Mouse (Mus musculus): ENCODE data around the gene Ugt1a9.

Gene Ugt1a9

DNA sequence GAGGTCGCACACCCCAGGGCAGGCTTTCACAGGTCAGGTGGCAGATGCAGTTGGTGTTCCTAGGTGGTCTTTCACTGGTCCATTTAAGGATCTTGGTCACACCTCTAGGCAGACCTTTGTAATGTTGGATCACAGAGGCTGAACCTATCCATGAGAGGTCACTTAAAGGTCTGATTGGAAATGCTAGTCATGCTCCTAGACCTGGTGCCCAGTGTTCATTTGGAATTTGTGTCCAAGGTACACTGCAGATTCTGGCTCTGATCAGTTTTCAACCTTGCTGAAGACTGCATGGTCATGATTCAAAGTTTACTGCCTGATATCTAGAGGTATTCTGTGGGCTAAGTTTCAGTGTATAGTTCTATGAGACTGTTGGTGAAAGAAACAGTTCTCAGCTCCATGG, 109.1 kb downstream of the Ugt1a9 start:
- no peak for DNase-seq (ENCODE audit: low spot score in 2 of 2)

GRCm38 (mm10) chr1:88186325-88186935, 115.8 kb downstream of the Ugt1a9 start:
- no peak for DNase-seq (ENCODE audit: low spot score in 2 of 2)

DNA sequence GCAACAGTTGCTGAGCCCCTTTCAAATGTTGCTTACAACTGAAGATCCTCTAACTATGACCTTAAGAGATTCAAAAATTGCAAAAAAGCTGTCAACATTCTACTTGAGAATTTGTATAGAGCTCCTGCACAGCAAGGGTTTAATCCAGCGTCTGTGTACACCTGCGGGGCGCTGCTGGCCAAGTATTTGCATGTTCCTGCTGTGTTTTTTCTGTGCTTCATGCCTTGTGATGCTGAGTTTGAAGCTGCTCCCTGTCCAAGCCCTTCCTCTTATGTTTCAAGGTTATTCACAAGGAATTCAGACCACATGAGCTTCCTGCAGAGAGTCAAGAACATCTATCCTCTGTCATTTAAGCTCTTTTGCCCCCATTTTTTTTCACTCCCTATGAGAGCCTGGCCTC, 121.5 kb downstream of the Ugt1a9 start:
- no peak for DNase-seq (ENCODE audit: low spot score in 2 of 2)

- no peak for DNase-seq (ENCODE audit: low spot score in 2 of 2)
These were observed 125.1 kb downstream of the Ugt1a9 start for GRCm38 (mm10) chr1:88195687-88196086.

DNA sequence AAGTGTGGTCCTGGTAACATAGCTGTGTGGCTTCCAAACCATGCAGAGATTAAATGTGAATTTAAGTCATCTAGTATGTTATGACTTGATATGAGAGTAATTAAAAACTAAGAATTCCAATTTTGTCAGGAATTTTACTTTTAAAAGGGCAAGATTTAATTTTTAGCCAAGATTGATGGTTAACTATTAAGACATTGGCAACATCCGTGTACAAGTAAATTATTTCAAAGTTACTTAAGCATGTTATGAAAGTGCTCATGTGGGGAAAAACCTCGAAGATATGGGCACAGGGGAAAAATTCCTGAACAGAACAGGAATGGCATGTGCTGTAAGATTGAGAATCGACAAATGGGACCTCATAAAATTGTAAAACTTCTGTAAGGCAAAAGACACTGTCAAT, 126.8 kb downstream of the Ugt1a9 start:
- DNase-seq (ENCODE audit: low spot score in 2 of 2): no peak

GRCm38 (mm10) chr1:88199996-88200395, 129.4 kb downstream of the Ugt1a9 start:
- DNase-seq (ENCODE audit: low spot score in 2 of 2): no peak

DNA sequence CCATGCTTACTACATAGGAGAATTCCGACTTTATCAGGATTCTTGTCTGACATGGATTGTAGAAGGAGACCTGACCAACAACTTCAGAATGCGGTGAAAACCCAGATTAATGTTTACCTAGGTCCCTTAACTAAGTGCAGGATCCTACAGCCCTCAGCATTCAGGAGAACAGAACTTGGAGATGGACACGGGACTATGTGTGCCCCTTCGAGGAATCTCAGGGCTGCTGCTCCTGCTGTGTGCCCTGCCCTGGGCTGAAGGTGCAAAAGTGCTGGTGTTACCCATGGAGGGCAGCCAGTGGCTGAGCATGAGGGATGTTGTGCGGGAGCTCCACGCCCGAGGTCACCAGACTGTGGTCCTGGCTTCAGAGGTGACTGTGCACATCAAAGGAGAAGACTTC, 129.9 kb downstream of the Ugt1a9 start, which contains the start of gene Ugt1a2:
Gene Ugt1a2 (plus strand): TSS at position 146 of the 400 bp plus-strand sequence.
- DNase-seq (ENCODE audit: low spot score in 2 of 2): no peak

DNA sequence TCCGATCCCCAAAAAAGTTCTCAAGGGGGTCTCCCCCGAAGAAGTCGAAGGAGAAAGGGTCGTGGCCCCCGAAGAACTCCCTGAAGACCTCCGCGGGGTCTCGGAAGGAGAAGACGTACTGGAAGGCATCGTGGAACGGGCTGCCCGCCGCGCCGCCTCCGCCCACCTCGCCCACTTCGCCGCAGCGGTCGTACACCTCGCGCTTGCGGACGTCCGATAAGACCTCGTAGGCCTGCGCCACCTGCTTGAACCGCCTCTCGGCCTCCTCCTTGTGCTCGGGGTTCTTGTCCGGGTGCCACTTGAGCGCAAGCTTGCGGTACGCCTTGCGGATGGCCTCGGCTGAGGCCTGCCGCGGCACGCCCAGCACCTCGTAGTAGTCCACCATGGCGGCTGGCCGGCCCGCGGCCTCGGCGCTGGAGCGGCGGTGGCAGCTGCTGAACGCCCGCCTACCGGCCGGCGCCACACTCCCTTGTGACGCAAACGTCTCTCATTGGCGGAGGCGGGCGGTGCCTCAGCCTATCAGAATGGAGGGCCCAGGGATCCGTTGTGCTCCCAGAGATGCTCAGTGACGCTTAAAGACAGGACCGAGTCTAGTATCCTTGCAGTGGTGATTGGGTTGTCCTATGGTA, 134.8 kb downstream of the Ugt1a9 start, which contains the start of gene Dnajb3:
Gene Dnajb3 (minus strand): TSS at position 489 of the 629 bp plus-strand sequence.
- peak; percentile 54 to 63 for DNase-seq (ENCODE audit: low spot score in 2 of 2)

DNA sequence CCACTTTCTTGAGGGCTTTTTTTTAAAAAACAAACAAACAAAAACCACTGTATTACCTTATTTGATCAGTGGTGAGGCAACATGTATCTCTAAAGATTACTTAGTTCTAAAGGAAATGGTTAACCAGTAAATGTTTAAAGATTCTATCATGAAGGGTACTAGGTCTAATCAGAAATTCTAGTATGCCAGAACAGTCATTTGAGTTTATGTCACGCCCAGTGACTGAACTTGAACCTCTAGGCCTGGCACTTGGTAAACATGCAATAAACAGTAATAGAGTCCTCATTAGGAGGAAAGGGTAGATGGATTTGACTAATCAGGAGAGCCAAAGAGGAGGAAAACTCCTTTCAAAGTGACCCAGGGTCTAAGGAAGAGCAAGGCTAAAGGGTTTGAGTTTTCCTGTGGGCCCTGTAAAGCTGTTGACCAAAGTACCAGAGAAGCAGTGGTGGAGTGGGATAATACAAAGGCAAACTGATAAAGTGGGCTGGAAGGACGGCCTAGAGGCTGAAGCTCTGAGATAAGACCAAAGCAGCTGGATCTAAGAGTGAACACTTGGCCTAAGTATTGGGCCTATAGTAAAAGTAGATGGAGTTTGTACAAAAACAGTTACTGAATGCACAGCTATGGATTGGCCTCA, 136.4 kb downstream of the Ugt1a9 start:
- no peak for DNase-seq (ENCODE audit: low spot score in 2 of 2)

- DNase-seq (ENCODE audit: low spot score in 2 of 2): no peak
These were observed 141.2 kb downstream of the Ugt1a9 start, which contains the start of gene Ugt1a1 for GRCm38 (mm10) chr1:88211812-88212211. Gene Ugt1a1, plus strand, starts transcription at chr1:88211959.

DNA sequence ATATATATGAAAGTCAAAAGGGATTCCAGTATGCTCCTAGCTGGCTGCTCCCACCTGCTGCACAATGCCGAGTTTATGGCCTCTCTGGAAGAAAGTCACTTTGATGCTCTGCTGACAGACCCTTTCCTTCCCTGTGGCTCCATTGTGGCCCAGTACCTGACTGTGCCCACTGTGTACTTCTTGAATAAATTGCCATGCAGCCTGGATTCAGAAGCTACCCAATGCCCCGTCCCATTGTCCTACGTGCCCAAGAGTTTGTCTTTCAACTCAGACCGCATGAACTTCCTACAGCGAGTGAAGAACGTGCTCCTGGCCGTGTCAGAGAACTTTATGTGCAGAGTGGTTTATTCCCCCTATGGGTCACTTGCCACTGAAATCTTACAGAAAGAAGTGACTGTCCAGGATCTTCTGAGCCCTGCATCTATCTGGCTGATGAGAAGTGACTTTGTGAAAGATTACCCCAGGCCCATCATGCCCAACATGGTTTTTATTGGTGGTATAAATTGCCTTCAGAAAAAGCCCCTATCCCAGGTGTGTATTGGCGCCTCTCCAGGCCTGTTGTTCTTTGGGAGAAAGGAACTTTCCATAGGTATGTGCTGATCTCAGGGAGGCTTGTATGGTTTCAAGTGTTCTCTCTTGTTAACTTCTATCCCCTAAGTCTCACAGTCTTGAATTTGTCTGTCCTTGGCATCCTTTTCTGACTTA, 141.9 kb downstream of the Ugt1a9 start:
- no peak for DNase-seq (ENCODE audit: low spot score in 2 of 2)

DNA sequence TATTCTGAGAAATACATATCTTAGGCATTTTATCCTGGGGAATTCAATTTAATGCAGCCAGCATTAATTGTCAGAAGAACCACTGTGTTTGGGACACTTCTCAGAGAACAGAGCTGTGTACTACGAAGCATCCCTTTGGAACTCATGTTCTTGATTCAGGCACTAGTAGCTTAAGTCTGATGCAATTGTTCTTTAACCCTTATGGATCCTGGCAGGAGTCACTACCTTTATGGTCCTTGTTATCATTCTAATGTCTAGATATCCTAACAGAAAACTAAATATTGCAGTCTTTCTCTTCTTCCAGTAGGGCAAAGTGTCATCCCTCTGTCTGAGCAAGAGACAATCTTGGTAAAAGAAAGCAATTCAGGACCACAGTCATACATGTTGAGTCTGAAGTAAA, 142.5 kb downstream of the Ugt1a9 start:
- no peak for DNase-seq (ENCODE audit: low spot score in 2 of 2)

DNA sequence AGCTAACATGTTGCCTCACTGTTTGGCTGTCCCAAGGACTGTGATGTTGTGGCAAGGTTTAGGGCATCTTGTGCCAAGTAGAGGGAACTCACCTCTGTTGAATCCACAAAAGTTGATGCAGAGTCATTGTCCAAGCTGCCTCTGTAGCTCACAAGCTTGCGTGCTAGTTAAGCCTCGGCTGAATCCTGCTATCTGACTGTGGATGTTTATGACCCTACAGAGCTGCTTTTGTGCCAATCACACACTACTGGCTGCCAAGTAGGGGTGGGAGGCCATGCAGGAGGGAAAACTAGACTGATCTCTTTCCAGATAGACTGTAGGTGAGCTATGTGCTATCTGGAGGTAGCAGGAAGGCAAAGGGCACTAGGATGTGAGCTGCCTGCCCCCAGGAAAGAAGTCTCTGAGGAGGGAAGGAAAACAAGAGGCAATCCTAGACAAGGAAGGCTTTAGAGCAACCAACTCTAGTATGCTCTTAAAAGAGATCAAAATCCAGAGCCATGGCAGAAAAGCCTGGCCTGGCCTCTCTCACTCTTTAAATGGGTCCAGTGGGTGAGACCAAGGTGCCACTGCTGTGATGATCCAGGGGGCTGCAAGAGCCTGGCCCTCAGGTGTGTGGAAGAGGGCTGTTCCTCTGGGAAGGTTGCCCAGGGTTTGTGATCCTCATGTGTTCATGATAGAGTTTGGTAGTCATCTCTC, 143.3 kb downstream of the Ugt1a9 start:
- DNase-seq (ENCODE audit: low spot score in 2 of 2): no peak

DNA sequence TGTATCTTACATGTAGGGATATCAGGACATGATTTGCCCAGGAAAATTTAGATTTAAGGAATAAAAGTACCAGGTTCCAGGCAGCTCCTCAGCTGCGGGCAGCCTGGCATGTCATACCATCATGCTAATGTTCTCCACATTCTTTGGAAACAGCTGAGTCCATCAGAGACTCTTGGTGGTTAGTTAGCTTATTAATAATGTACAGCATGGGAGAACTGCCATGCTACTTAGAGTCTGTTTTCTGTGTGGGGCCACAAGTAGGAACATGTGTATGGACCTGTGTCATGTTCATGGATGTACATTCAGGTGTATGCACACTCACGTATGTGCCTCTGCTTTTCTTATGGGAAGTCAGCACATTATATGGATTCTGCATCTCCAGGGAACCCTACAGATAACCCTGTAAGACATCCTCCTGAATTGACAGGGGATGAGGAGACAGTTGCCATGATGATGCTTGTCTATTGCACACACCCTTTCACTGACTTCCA, 143.9 kb downstream of the Ugt1a9 start:
- DNase-seq (ENCODE audit: low spot score in 2 of 2): no peak

DNA sequence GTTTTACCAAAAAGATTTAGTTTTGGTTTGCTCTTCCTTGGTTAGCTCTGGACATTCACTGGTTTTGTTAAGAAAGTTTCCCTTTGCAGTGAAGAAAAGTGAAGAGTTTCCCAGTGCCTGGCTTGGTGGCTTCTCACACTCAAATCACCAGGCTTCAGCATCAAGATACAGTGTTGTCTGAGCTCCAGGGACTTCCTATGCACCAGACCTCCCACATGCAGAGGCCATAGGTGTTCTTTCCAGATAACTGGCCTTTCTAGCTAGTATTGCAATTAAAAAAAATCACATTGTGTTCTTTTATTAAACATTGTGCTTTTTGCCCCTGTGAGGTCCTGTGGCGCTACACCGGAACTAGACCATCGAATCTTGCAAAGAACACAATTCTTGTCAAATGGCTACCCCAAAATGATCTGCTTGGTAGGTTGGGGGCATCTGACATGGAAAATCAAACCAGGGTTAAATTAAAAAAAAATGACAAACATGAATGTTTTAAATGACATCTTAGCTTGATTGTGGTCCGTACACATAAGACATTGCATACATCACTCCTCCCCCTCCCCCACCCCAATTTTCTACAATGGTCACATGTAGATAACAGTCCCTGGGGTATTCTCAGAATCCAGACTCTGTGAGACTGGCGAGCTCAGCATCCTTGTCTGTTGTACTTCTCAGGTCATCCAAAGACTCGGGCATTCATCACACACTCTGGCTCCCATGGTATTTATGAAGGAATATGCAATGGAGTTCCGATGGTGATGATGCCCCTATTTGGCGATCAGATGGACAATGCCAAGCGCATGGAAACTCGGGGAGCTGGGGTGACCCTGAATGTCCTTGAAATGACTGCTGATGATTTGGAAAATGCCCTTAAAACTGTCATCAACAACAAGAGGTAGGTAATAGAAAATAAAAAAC, 145.1 kb downstream of the Ugt1a9 start:
- DNase-seq (ENCODE audit: low spot score in 2 of 2): no peak

DNA sequence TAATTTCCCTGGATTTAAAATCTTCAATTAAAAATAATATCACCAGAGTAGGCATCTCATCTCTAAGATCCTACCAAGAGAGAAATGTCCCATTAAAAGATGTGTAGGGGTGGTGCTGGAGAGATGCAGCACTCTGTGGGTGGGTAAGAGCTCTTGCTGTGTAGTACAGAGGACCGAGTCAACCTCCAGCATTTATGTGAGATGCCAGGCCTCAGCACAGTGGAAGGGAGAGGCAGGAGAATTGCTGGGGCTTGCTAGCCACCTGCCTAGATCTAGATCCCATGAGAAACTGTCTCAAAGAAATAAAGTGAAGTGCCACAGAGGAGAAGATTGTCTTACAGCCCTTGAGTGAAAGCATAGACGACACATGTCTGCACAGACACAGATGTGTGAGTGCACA, 146.0 kb downstream of the Ugt1a9 start:
- no peak for DNase-seq (ENCODE audit: low spot score in 2 of 2)

- no peak for DNase-seq (ENCODE audit: low spot score in 2 of 2)
These were observed 146.5 kb downstream of the Ugt1a9 start for GRCm38 (mm10) chr1:88217144-88217543.

DNA sequence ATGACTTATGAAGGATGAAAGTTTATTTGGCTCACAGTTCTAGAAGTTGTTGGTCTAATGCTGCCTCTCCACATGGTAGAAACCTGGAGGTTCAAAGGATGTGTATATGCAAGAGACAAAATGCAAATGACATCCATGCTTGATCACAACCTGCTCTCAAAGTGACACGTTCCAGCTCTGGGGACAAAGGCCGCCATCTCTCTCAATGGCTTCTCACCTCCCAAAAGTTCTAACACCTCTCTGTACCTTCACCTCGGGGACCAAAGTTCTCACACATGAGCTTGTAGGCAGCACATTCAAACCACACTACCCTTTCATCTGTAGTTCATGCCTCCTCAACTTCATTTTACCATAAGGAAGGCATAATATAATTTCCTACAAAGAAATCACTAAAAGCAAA, 147.0 kb downstream of the Ugt1a9 start:
- no peak for DNase-seq (ENCODE audit: low spot score in 2 of 2)

GRCm38 (mm10) chr1:88218051-88218450, 147.5 kb downstream of the Ugt1a9 start:
- DNase-seq (ENCODE audit: low spot score in 2 of 2): no peak

- DNase-seq (ENCODE audit: low spot score in 2 of 2): no peak
These were observed 148.0 kb downstream of the Ugt1a9 start for GRCm38 (mm10) chr1:88218591-88218990.

GRCm38 (mm10) chr1:88219054-88219453, 148.5 kb downstream of the Ugt1a9 start:
- no peak for DNase-seq (ENCODE audit: low spot score in 2 of 2)

All from natural killer cell, adult 2 months (primary cell).